Mouse (Mus musculus) B cell, adult 2 months (primary cell): ENCODE measurements around the gene Kctd12b.
"Not testable (repeated sequence)": the region's sequence is repeated elsewhere in the genome, so short reads cannot be mapped to it uniquely, and the experiment has no call there.

ENCODE experiments used
- DNase-seq, 2 experiments: peaks; one replicate each; pipeline ENCODE4 v3.0.0; 2022

Kctd12b gene

GRCm38 (mm10) chrX:153695782-153696395 lies at the start of gene Kctd12b:
Gene Kctd12b, minus strand, starts transcription at chrX:153696391.
- DNase-seq: peak in 1 of 2 experiments; percentile 1

GRCm38 (mm10) chrX:153742493-153742892 lies 46.3 kb upstream of the Kctd12b start:
- DNase-seq: no peak

GRCm38 (mm10) chrX:153735697-153736096 lies 39.5 kb upstream of the Kctd12b start:
- no peak for DNase-seq

- no peak for DNase-seq
These were observed 28.2 kb upstream of the Kctd12b start for GRCm38 (mm10) chrX:153724400-153724799.

GRCm38 (mm10) chrX:153723110-153723916 lies 27.1 kb upstream of the Kctd12b start, which contains the start of gene Nbdy:
Gene Nbdy, plus strand, starts transcription at chrX:153723590.
- DNase-seq: peak; percentile 42 to 49

GRCm38 (mm10) chrX:153719602-153720001 lies 23.4 kb upstream of the Kctd12b start:
- peak; percentile 21 to 27 for DNase-seq

- no peak for DNase-seq
These were observed 20.5 kb upstream of the Kctd12b start for GRCm38 (mm10) chrX:153716716-153717115.

GRCm38 (mm10) chrX:153707735-153708134 lies 11.5 kb upstream of the Kctd12b start:
- DNase-seq: no peak

- no peak for DNase-seq
These were observed 4.3 kb upstream of the Kctd12b start for GRCm38 (mm10) chrX:153700463-153700862.

GRCm38 (mm10) chrX:153668233-153668632 lies 28.0 kb downstream of the Kctd12b start:
- DNase-seq: not testable (repeated sequence)

- no peak for DNase-seq
These were observed 31.3 kb downstream of the Kctd12b start for GRCm38 (mm10) chrX:153664903-153665302.

- no peak for DNase-seq
These were observed 39.2 kb downstream of the Kctd12b start for GRCm38 (mm10) chrX:153656949-153657348.

GRCm38 (mm10) chrX:153640615-153641014 lies 55.6 kb downstream of the Kctd12b start:
- peak; percentile 25 to 50 for DNase-seq

- DNase-seq: peak in 1 of 2 experiments; percentile 2
These were observed 59.9 kb downstream of the Kctd12b start for GRCm38 (mm10) chrX:153636247-153636646.
